In genomic region chr7:118447291-118448133, GRCm38 (mm10) we compare ENCODE assay signal across 8 mouse cellular contexts. TPM values are rescaled to one million over a fixed set of nuclear protein-coding genes. Genes with fewer than 3 reads are reported as not detected.
DNase-seq lines count a peak whose midpoint lies in the region; ATAC-seq and TF ChIP-seq lines count a peak whose summit lies in the region.

No protein-coding gene starts in this region.

- H3K4me1 ChIP-seq in bone marrow macrophage, adult 2 months (ENCODE audit: control insufficient read depth, insufficient read depth, low read length), result peaks cover 3% of the 10 kb centered on the region; the same call in 1 of the 2 replicates
- peaks cover 18% of the 10 kb centered on the region for H3K4me1 ChIP-seq in forebrain, embryonic 16.5 days (replicated peaks; ENCODE audit: control insufficient read depth, insufficient read depth, low read length)
- peaks cover 12% of the 10 kb centered on the region; the same call in 1 of the 2 replicates for H3K4me1 ChIP-seq in intestine, embryonic 14.5 days (replicated peaks; ENCODE audit: control insufficient read depth, insufficient read depth, low read length)
- H3K4me1 ChIP-seq in liver, embryonic 14.5 days (replicated peaks; ENCODE audit: control insufficient read depth in 2 of 2, insufficient read depth in 2 of 2, low read length in 1 of 2), result peaks cover 0 to 3% of the 10 kb centered on the region in 2 experiments; a peak in 1 of 4 replicates
- H3K4me1 ChIP-seq in neural tube, embryonic 14.5 days (ENCODE audit: control insufficient read depth, insufficient read depth, low read length), result peaks cover 8% of the 10 kb centered on the region; the same call in 1 of the 2 replicates

- H3K9me3 ChIP-seq in forebrain, embryonic 16.5 days (ENCODE audit: control insufficient read depth, low read length), result no peaks in the 10 kb centered on the region
- H3K9me3 ChIP-seq in intestine, embryonic 14.5 days (ENCODE audit: control insufficient read depth, low read length), result no peaks in the 10 kb centered on the region
- H3K9me3 ChIP-seq in liver, embryonic 14.5 days (ENCODE audit: control insufficient read depth, low read length), result no peaks in the 10 kb centered on the region
- no peaks in the 10 kb centered on the region for H3K9me3 ChIP-seq in neural tube, embryonic 14.5 days (ENCODE audit: control insufficient read depth, low read length)

- no peak overlapping the region for H3K27ac ChIP-seq in bone marrow macrophage, adult 2 months (ENCODE audit: insufficient read depth, low read depth, low read length)
- H3K27ac ChIP-seq in forebrain, embryonic 16.5 days (ENCODE audit: low read length), result no peak overlapping the region
- H3K27ac ChIP-seq in intestine, embryonic 14.5 days (ENCODE audit: low read depth), result no peak overlapping the region
- H3K27ac ChIP-seq in liver, embryonic 14.5 days, result no peak overlapping the region
- H3K27ac ChIP-seq in neural tube, embryonic 14.5 days (ENCODE audit: low read depth, low read length), result no peak overlapping the region

- H3K4me2 ChIP-seq in forebrain, embryonic 16.5 days (ENCODE audit: low read length), result peak overlapping the region; percentile 95
- peak overlapping the region; percentile 98 for H3K4me2 ChIP-seq in intestine, embryonic 14.5 days (ENCODE audit: low read length)
- H3K4me2 ChIP-seq in liver, embryonic 14.5 days (ENCODE audit: low read depth), result peak overlapping the region; percentile 54
- H3K4me2 ChIP-seq in neural tube, embryonic 14.5 days (ENCODE audit: low read depth, low read length), result peak overlapping the region; percentile 93

- TF ChIP-seq EP300 in liver, embryonic 14.5 days (IDR thresholded peaks at IDR 0.05; ENCODE audit: low read depth), result no peak

- intact Hi-C loops in gastrocnemius, postnatal 14 days (cut with DNase I; ENCODE audit: low total_unique reads), result loop anchor here (2.0 kb wide), 2 partner anchors 71 to 143 kb away; no protein-coding TSS in a partner anchor

- no peak for TF ChIP-seq POLR2A in bone marrow macrophage, adult 2 months (IDR thresholded peaks at IDR 0.05; ENCODE audit: borderline replicate concordance, low read depth, low read length)

- under 1% methylated on average over 64 of the region's 65 CpGs for WGBS in forebrain, embryonic 16.5 days
- 1% methylated on average over 64 of the region's 65 CpGs for WGBS in intestine, embryonic 14.5 days
- WGBS in liver, embryonic 14.5 days (ENCODE audit: insufficient replicate concordance), result under 1% methylated on average over 65 of the region's 65 CpGs
- under 1% methylated on average over 65 of the region's 65 CpGs for WGBS in neural tube, embryonic 14.5 days

- peak; percentile 70 for ATAC-seq in forebrain, embryonic 16.5 days
- ATAC-seq in intestine, embryonic 14.5 days (replicated peaks; ENCODE audit: low FRiP score, low TSS enrichment, low read depth), result peak; percentile 41
- 0 out of 2 replicates have a peak, but pooled peaks have one; percentile 17 for ATAC-seq in liver, embryonic 14.5 days (ENCODE audit: insufficient read depth)
- ATAC-seq in neural tube, embryonic 14.5 days (ENCODE audit: low read depth), result peak; percentile 74

- peak overlapping the region; percentile 70 for H3K9ac ChIP-seq in forebrain, embryonic 16.5 days (replicated peaks; ENCODE audit: low read depth, low read length)
- H3K9ac ChIP-seq in intestine, embryonic 14.5 days (ENCODE audit: low read length), result peak overlapping the region; percentile 49
- no peak overlapping the region for H3K9ac ChIP-seq in liver, embryonic 14.5 days (replicated peaks)
- peak overlapping the region; percentile 63 for H3K9ac ChIP-seq in neural tube, embryonic 14.5 days (replicated peaks; ENCODE audit: low read depth, low read length)

- peaks cover 4% of the 10 kb centered on the region; the same call in 1 of the 2 replicates for H3K27me3 ChIP-seq in forebrain, embryonic 16.5 days (replicated peaks; ENCODE audit: control insufficient read depth, insufficient read depth, low read length)
- 0 out of 2 replicates have a peak, but pooled peaks cover 8% of the 10 kb centered on the region for H3K27me3 ChIP-seq in intestine, embryonic 14.5 days (replicated peaks; ENCODE audit: control insufficient read depth, insufficient read depth, low read length)
- H3K27me3 ChIP-seq in liver, embryonic 14.5 days (ENCODE audit: control insufficient read depth, insufficient read depth, low read length), result peaks cover 20% of the 10 kb centered on the region
- H3K27me3 ChIP-seq in neural tube, embryonic 14.5 days (ENCODE audit: control insufficient read depth, insufficient read depth, low read length), result 0 out of 2 replicates have a peak, but pooled peaks cover 9% of the 10 kb centered on the region

- peak; percentile 65 for DNase-seq in gastrocnemius, postnatal 14 days
- no peak for DNase-seq in gastrocnemius, adult 18-20 months (ENCODE audit: low spot score)
- DNase-seq in intestine, embryonic 14.5 days (ENCODE audit: low spot score), result peak; percentile 77
- no peak for DNase-seq in liver, embryonic 14.5 days (ENCODE audit: low read depth in 3 of 3, low spot score in 3 of 3)
- DNase-seq in spleen, postnatal 4 days (ENCODE audit: low spot score in 2 of 2), result no peak

- H3K4me3 ChIP-seq in bone marrow macrophage, adult 2 months (ENCODE audit: insufficient read depth, low read length), result peak overlapping the region; percentile 62
- peak overlapping the region; percentile 64 for H3K4me3 ChIP-seq in forebrain, embryonic 16.5 days (replicated peaks; ENCODE audit: low read length)
- peak overlapping the region; percentile 66 for H3K4me3 ChIP-seq in intestine, embryonic 14.5 days (ENCODE audit: low read depth, low read length)
- peak overlapping the region; percentile 26 to 44 for H3K4me3 ChIP-seq in liver, embryonic 14.5 days (ENCODE audit: insufficient read depth in 1 of 2, low read depth in 2 of 2, low read length in 2 of 2)
- peak overlapping the region; percentile 62 for H3K4me3 ChIP-seq in neural tube, embryonic 14.5 days (ENCODE audit: low read depth, low read length)

- TF ChIP-seq CTCF in bone marrow macrophage, adult 2 months (IDR thresholded peaks at IDR 0.05; ENCODE audit: low read depth, low read length), result no peak
- TF ChIP-seq CTCF in liver, embryonic 14.5 days (IDR thresholded peaks at IDR 0.05; ENCODE audit: low read depth), result no peak

- H3K36me3 ChIP-seq in forebrain, embryonic 16.5 days (ENCODE audit: control insufficient read depth, insufficient read depth), result no peaks in the 10 kb centered on the region
- H3K36me3 ChIP-seq in intestine, embryonic 14.5 days (ENCODE audit: control insufficient read depth, insufficient read depth, low read length), result no peaks in the 10 kb centered on the region
- no peaks in the 10 kb centered on the region for H3K36me3 ChIP-seq in liver, embryonic 14.5 days (replicated peaks; ENCODE audit: control insufficient read depth, insufficient read depth, low read depth)
- H3K36me3 ChIP-seq in neural tube, embryonic 14.5 days (ENCODE audit: control insufficient read depth, insufficient read depth, low read length), result no peaks in the 10 kb centered on the region

RNA-seq across cellular contexts. Expression of gene Syt17, which starts 0.5 kb away (rescaled TPM):
- under 1 TPM; 0.88 to 0.89 TPM for total RNA-seq in gastrocnemius, postnatal 14 days (2021)
- total RNA-seq in gastrocnemius, adult 18-20 months (2021), result under 1 TPM; 0.25 to 0.52 TPM
- not detected in 2 replicates for polyA plus RNA-seq in bone marrow macrophage, adult 2 months (2012; ENCODE audit: insufficient read depth, insufficient read length, missing spikeins)
- 6.0 and 7.1 TPM in 2 replicates for polyA plus RNA-seq in forebrain, embryonic 16.5 days (2015; fragmentation: Nextera tagmentation; extraction: Ambion mirVana)
- polyA plus RNA-seq in intestine, embryonic 14.5 days (2014; fragmentation: Nextera tagmentation; extraction: Ambion mirVana), result 8.3 and 9.1 TPM in 2 replicates
- 0.08 and 0.13 TPM in 2 replicates for polyA plus RNA-seq in liver, embryonic 14.5 days (2012; rRNA removed)
- 0.09 and 0.13 TPM in 2 replicates for polyA plus RNA-seq in liver, embryonic 14.5 days (2014; fragmentation: Nextera tagmentation; extraction: Ambion mirVana)
- polyA plus RNA-seq in neural tube, embryonic 14.5 days (2014; fragmentation: Nextera tagmentation; extraction: Ambion mirVana), result 14.8 and 18.3 TPM in 2 replicates

RNA-seq across cellular contexts. Expression of gene Itpripl2, which starts 44.3 kb away (rescaled TPM):
- 10 to 100 TPM; 17.3 to 18.7 TPM for total RNA-seq in gastrocnemius, postnatal 14 days (2021)
- total RNA-seq in gastrocnemius, adult 18-20 months (2021), result 1 to 10 TPM; 5.2 to 8.2 TPM
- polyA plus RNA-seq in bone marrow macrophage, adult 2 months (2012; ENCODE audit: insufficient read depth, insufficient read length, missing spikeins), result 50.9 and 59.0 TPM in 2 replicates
- 0.75 and 0.89 TPM in 2 replicates for polyA plus RNA-seq in forebrain, embryonic 16.5 days (2015; fragmentation: Nextera tagmentation; extraction: Ambion mirVana)
- 2.6 and 2.8 TPM in 2 replicates for polyA plus RNA-seq in intestine, embryonic 14.5 days (2014; fragmentation: Nextera tagmentation; extraction: Ambion mirVana)
- 1.2 and 1.5 TPM in 2 replicates for polyA plus RNA-seq in liver, embryonic 14.5 days (2012; rRNA removed)
- 0.43 and 0.47 TPM in 2 replicates for polyA plus RNA-seq in liver, embryonic 14.5 days (2014; fragmentation: Nextera tagmentation; extraction: Ambion mirVana)
- 0.29 and 0.93 TPM in 2 replicates for polyA plus RNA-seq in neural tube, embryonic 14.5 days (2014; fragmentation: Nextera tagmentation; extraction: Ambion mirVana)

Comparison
In these comparisons a context has a peak if more than half of its experiments do, and no peak if none do; other contexts are left out.
1. DNase-seq: peak in gastrocnemius, postnatal 14 days (single experiment) and intestine, embryonic 14.5 days (single experiment); none in gastrocnemius, adult 18-20 months (single experiment), liver, embryonic 14.5 days (0 of 3) and spleen, postnatal 4 days (0 of 2).
2. ATAC-seq: peak in every context shown above with its lines; median percentile 74 in neural tube, embryonic 14.5 days; 70 in forebrain, embryonic 16.5 days; 41 in intestine, embryonic 14.5 days; 17 in liver, embryonic 14.5 days.
3. RNA of gene Itpripl2, which starts 44.3 kb away (polyA plus RNA-seq): 50.9 to 59.0 TPM in bone marrow macrophage, adult 2 months; 2.6 to 2.8 TPM in intestine, embryonic 14.5 days, 0.43 to 1.5 TPM in liver, embryonic 14.5 days, 0.75 to 0.89 TPM in forebrain, embryonic 16.5 days and 0.29 to 0.93 TPM in neural tube, embryonic 14.5 days; every median in the first group is over 10 times any median in the second.
4. Peak in every context shown above with its lines, with median percentiles within 50 percentile points of each other: H3K4me3 ChIP-seq and H3K4me2 ChIP-seq.